Mouse (Mus musculus): ENCODE data around the gene Tmem119.
"Not testable (repeated sequence)": the region's sequence is repeated elsewhere in the genome, so short reads cannot be mapped to it uniquely, and the experiment has no call there.

- not testable (repeated sequence) for TF ChIP-seq CTCF (IDR thresholded peaks at IDR 0.05; ENCODE audit: low read depth, low read length); POLR2A (IDR thresholded peaks at IDR 0.05; ENCODE audit: insufficient read depth, low read length)
These were observed 11.6 kb upstream of the Tmem119 start for GRCm38 (mm10) chr5:113811824-113812420.
